Mouse (Mus musculus): Measurements from ENCODE around the gene Gm45521. TPM values are rescaled to one million over a fixed set of nuclear protein-coding genes. Genes with fewer than 3 reads are reported as not detected.

Gm45521 gene
- total and polyA plus RNA-seq, 3 experiments, result not detected

DNA sequence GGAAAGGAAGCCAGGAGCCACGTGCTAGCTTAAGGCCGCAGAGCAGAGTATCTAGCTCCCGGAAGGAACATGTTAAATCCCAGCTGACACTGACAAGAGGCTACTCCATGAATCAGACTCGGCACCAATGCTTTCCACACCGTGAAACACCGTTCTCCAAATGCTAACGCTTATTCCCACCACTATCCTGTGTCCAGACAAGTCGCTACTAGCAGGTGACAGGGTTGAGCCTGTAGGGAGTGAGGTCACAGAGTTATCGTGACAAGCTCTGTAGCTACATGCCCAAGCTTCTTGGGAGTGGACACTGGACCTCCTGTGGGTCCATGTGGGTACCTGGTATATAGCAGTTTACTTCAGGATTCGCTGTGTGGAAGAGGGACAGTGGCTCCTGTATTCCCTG lies 661 bp upstream of the Gm45521 start:
- no peaks in the 10 kb centered on the region for H3K36me3 ChIP-seq (replicated peaks)

DNA sequence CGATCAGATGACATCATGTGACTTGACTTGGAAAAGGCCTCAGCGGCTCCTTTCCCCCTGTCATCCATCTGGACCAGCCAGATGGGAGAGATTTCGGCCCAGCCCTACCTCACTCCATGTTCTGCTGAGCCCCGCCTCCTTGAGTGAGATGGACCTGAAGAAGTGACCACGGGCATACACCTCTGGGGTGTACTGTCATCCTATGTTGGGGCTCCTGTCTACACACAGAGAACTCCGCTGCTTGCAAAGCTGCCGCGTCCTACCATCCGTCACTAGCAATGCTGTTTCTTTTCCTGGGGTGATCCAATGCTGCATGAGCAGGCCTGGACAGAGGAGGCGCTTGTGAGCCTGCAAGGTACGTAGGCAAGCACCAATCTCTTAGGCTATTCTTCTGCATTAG lies 3.5 kb downstream of the Gm45521 start:
- H3K4me1 ChIP-seq (ENCODE audit: insufficient read depth, low read depth, low read length), result peaks cover 8% of the 10 kb centered on the region; the same call in 1 of the 2 replicates
- TF ChIP-seq GATA1 (IDR thresholded peaks at IDR 0.05; ENCODE audit: borderline replicate concordance, low read length) (no peak), GATA2 (IDR thresholded peaks at IDR 0.05; ENCODE audit: borderline replicate concordance, low read depth, low read length) (no peak), CTCF (IDR thresholded peaks at IDR 0.05; ENCODE audit: low read depth, low read length) (no peak), POLR2AphosphoS5 (IDR thresholded peaks at IDR 0.05; ENCODE audit: insufficient replicate concordance, low read depth, low read length) (no peak), TAL1 (conservative IDR thresholded peaks at IDR 0.05; ENCODE audit: low read depth, low read length) (no peak)
- H3K4me3 ChIP-seq (ENCODE audit: low read depth, low read length), result no peak overlapping the region
- peaks cover 32% of the 10 kb centered on the region for H3K27me3 ChIP-seq (ENCODE audit: insufficient read depth, low read length)
- H3K36me3 ChIP-seq (replicated peaks), result no peaks in the 10 kb centered on the region
- no peak for ATAC-seq (ENCODE audit: extremely low read depth, insufficient number of reproducible peaks, low FRiP score, poor library complexity, severe bottlenecking)
- no peaks in the 10 kb centered on the region for H3K9me3 ChIP-seq (replicated peaks)
- DNase-seq (ENCODE audit: low spot score), result no peak

More for the DNA sequence above, 661 bp upstream of the Gm45521 start:
- Histone ChIP-seq H3K4me1 (ENCODE audit: insufficient read depth, low read depth, low read length) (peaks cover 17% of the 10 kb centered on the region; the same call in 1 of the 2 replicates), H3K27me3 (ENCODE audit: insufficient read depth, low read length) (peaks cover 27% of the 10 kb centered on the region), H3K9me3 (replicated peaks) (no peaks in the 10 kb centered on the region), H3K4me3 (ENCODE audit: low read depth, low read length) (no peak overlapping the region)
- no peak for DNase-seq (ENCODE audit: low spot score)
- TF ChIP-seq CTCF (IDR thresholded peaks at IDR 0.05; ENCODE audit: low read depth, low read length) (no peak), TAL1 (conservative IDR thresholded peaks at IDR 0.05; ENCODE audit: low read depth, low read length) (no peak), POLR2AphosphoS5 (IDR thresholded peaks at IDR 0.05; ENCODE audit: insufficient replicate concordance, low read depth, low read length) (no peak), GATA1 (IDR thresholded peaks at IDR 0.05; ENCODE audit: borderline replicate concordance, low read length) (no peak), GATA2 (IDR thresholded peaks at IDR 0.05; ENCODE audit: borderline replicate concordance, low read depth, low read length) (no peak)
- no peak for ATAC-seq (ENCODE audit: extremely low read depth, insufficient number of reproducible peaks, low FRiP score, poor library complexity, severe bottlenecking)

DNA sequence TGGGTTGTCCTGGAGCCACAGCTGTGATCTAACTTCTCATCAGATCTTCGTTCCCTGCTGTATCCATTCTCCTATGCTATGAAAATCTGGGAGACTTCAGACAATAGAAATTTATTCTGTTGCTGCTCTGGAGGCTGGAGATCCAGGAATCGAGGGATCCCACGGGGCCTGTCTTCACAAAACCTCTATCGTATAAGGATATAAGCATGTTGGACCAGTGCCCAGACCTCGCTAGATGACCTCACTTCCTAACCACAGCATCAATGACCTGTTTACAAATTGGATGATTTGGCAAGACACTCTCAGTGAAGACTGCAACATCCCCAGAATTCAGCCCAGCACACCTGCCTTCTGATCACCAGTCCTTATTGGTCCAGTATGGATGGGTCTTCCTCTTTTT lies 4.6 kb downstream of the Gm45521 start:
- no peak for TF ChIP-seq POLR2AphosphoS5 (IDR thresholded peaks at IDR 0.05; ENCODE audit: insufficient replicate concordance, low read depth, low read length)
- no peak for TF ChIP-seq CTCF (IDR thresholded peaks at IDR 0.05; ENCODE audit: low read depth, low read length)
- no peak for TF ChIP-seq GATA2 (IDR thresholded peaks at IDR 0.05; ENCODE audit: borderline replicate concordance, low read depth, low read length)
- TF ChIP-seq TAL1 (conservative IDR thresholded peaks at IDR 0.05; ENCODE audit: low read depth, low read length), result no peak
- no peak for TF ChIP-seq GATA1 (IDR thresholded peaks at IDR 0.05; ENCODE audit: borderline replicate concordance, low read length)
- ATAC-seq (ENCODE audit: extremely low read depth, insufficient number of reproducible peaks, low FRiP score, poor library complexity, severe bottlenecking) (no peak), DNase-seq (ENCODE audit: low spot score) (no peak)
- Histone ChIP-seq H3K4me1 (ENCODE audit: insufficient read depth, low read depth, low read length) (peaks cover 8% of the 10 kb centered on the region; the same call in 1 of the 2 replicates), H3K36me3 (replicated peaks) (no peaks in the 10 kb centered on the region), H3K27me3 (ENCODE audit: insufficient read depth, low read length) (peaks cover 32% of the 10 kb centered on the region), H3K4me3 (ENCODE audit: low read depth, low read length) (no peak overlapping the region), H3K9me3 (replicated peaks) (no peaks in the 10 kb centered on the region)

DNA sequence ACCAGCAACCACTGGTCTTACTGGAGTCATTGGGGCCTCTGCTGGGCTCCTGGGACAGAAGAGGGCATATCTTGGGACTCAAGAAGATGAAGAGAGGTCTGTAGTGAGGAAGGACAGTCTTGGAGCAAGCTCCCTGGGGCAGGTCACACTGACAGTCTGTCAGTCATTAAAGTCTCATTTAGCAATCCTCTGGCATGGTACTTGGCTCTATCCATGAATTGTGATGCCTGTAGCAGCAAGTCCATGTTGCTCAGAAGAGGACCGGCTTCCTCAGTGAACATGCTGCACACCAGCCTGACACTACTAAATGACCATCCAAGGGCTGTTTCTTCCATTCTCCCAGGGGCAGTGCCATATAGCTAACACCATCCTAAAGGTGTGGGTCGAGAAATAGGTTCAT lies 5.5 kb downstream of the Gm45521 start:
- Histone ChIP-seq H3K36me3 (replicated peaks) (no peaks in the 10 kb centered on the region), H3K4me3 (ENCODE audit: low read depth, low read length) (no peak overlapping the region), H3K9me3 (replicated peaks) (no peaks in the 10 kb centered on the region), H3K4me1 (ENCODE audit: insufficient read depth, low read depth, low read length) (peaks cover 7% of the 10 kb centered on the region; the same call in 1 of the 2 replicates), H3K27me3 (ENCODE audit: insufficient read depth, low read length) (peaks cover 36% of the 10 kb centered on the region)
- ATAC-seq (ENCODE audit: extremely low read depth, insufficient number of reproducible peaks, low FRiP score, poor library complexity, severe bottlenecking) (no peak), DNase-seq (ENCODE audit: low spot score) (no peak)
- no peak for TF ChIP-seq CTCF (IDR thresholded peaks at IDR 0.05; ENCODE audit: low read depth, low read length)
- no peak for TF ChIP-seq GATA2 (IDR thresholded peaks at IDR 0.05; ENCODE audit: borderline replicate concordance, low read depth, low read length)
- TF ChIP-seq POLR2AphosphoS5 (IDR thresholded peaks at IDR 0.05; ENCODE audit: insufficient replicate concordance, low read depth, low read length), result no peak
- no peak for TF ChIP-seq TAL1 (conservative IDR thresholded peaks at IDR 0.05; ENCODE audit: low read depth, low read length)
- TF ChIP-seq GATA1 (IDR thresholded peaks at IDR 0.05; ENCODE audit: borderline replicate concordance, low read length), result no peak

DNA sequence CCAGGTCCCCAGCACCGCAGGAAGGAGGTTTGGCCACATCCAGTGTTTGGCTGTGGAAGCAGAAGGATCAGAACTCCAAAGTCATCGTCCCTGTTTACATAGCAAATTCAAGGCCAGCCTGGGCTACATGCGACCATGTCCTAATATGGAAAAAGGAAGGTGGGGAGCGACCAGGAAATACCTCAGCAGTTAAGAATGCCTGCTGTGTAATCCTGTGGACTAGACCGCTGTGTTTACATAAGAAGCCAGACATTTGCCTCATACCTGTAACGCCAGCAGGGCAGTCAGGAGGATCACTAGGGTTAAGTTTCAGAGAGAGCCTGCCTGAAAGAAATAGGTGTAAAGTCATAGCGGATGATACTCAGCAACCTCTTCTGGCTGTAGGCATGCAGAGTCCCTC lies 6.1 kb downstream of the Gm45521 start:
- TF ChIP-seq TAL1 (conservative IDR thresholded peaks at IDR 0.05; ENCODE audit: low read depth, low read length) (no peak), GATA1 (IDR thresholded peaks at IDR 0.05; ENCODE audit: borderline replicate concordance, low read length) (no peak), POLR2AphosphoS5 (IDR thresholded peaks at IDR 0.05; ENCODE audit: insufficient replicate concordance, low read depth, low read length) (no peak), GATA2 (IDR thresholded peaks at IDR 0.05; ENCODE audit: borderline replicate concordance, low read depth, low read length) (no peak), CTCF (IDR thresholded peaks at IDR 0.05; ENCODE audit: low read depth, low read length) (no peak)
- peaks cover 3% of the 10 kb centered on the region; the same call in 1 of the 2 replicates for H3K4me1 ChIP-seq (ENCODE audit: insufficient read depth, low read depth, low read length)
- no peaks in the 10 kb centered on the region for H3K9me3 ChIP-seq (replicated peaks)
- ATAC-seq (ENCODE audit: extremely low read depth, insufficient number of reproducible peaks, low FRiP score, poor library complexity, severe bottlenecking) (no peak), DNase-seq (ENCODE audit: low spot score) (no peak)
- peaks cover 36% of the 10 kb centered on the region for H3K27me3 ChIP-seq (ENCODE audit: insufficient read depth, low read length)
- H3K4me3 ChIP-seq (ENCODE audit: low read depth, low read length), result no peak overlapping the region
- H3K36me3 ChIP-seq (replicated peaks), result no peaks in the 10 kb centered on the region

DNA sequence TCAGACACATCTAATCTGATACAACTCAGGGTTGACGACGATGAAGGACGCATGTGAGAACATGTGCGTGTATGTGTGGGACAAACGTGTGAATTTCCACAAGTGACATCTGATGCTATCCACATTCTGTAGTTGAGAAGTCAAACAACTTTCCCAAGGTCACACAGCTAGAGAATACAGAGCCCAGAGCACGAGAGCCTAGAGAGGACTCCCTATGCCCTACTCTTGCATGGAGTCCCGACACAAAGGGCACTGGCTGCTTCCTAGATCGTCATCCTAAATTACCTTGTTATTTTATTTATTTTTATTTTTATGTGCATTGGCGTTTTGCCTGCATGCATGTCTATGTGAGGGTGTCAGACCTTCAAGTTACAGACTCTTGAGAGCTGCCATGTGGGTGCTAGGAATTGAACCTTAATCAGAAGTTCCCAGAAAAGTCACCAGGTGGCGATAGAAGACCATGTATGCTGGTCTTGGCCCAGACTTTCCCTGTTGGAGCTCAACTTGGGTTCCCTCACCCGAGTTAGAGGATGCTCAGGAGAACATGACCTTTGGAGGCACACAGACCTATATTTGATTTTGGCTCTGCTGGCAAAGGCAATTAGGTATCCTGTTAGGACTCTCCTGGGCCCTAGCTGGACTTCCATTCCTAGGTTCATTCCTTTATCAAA lies 7.3 kb downstream of the Gm45521 start:
- DNase-seq (ENCODE audit: low spot score) (peak; percentile 13), ATAC-seq (ENCODE audit: extremely low read depth, insufficient number of reproducible peaks, low FRiP score, poor library complexity, severe bottlenecking) (no peak)
- H3K9me3 ChIP-seq (replicated peaks), result no peaks in the 10 kb centered on the region
- no peak overlapping the region for H3K4me3 ChIP-seq (ENCODE audit: low read depth, low read length)
- no peaks in the 10 kb centered on the region for H3K36me3 ChIP-seq (replicated peaks)
- no peaks in the 10 kb centered on the region for H3K4me1 ChIP-seq (ENCODE audit: insufficient read depth, low read depth, low read length)
- peaks cover 36% of the 10 kb centered on the region for H3K27me3 ChIP-seq (ENCODE audit: insufficient read depth, low read length)
- no peak for TF ChIP-seq CTCF (IDR thresholded peaks at IDR 0.05; ENCODE audit: low read depth, low read length)

All from G1E (cell line).